Mouse (Mus musculus) forebrain, embryonic 12.5 days (tissue): Measurements from ENCODE around the gene Mapt. TPM values are rescaled to one million over a fixed set of nuclear protein-coding genes. Genes with fewer than 3 reads are reported as not detected.

Experiments used
- ATAC-seq: fragments of 200-750 bp; cut with Nextera tagmentation; 2 replicates; pipeline ENCODE4 v1.8.0; 2017; ENCODE audit warnings: moderate TSS enrichment; ENCODE audit not compliant: low FRiP score
- H3K27ac ChIP-seq: fragments of 300-500 bp; sonication (generic); 2 replicates; pipeline ENCODE4 v1.5.1; 2016; ENCODE audit warnings: mild to moderate bottlenecking
- H3K27me3 ChIP-seq: fragments of 300-500 bp; sonication (generic); 2 replicates; pipeline ENCODE4 v1.6.1; 2016; ENCODE audit warnings: mild to moderate bottlenecking
- H3K36me3 ChIP-seq: fragments of 300-500 bp; sonication (generic); replicated peaks from 2 replicates; pipeline ENCODE4 v1.6.1; 2016; ENCODE audit warnings: mild to moderate bottlenecking
- H3K4me1 ChIP-seq: fragments of 300-500 bp; sonication (generic); 2 replicates; pipeline ENCODE4 v1.6.1; 2016
- H3K4me2 ChIP-seq: fragments of 300-500 bp; sonication (generic); 2 replicates; pipeline ENCODE4 v1.6.1; 2016; ENCODE audit warnings: mild to moderate bottlenecking, moderate library complexity
- H3K4me3 ChIP-seq: fragments of 300-500 bp; sonication (generic); replicated peaks from 2 replicates; pipeline ENCODE4 v1.5.1; 2016; ENCODE audit warnings: mild to moderate bottlenecking
- H3K9ac ChIP-seq: fragments of 300-500 bp; sonication (generic); 2 replicates; pipeline ENCODE4 v1.6.1; 2016; ENCODE audit warnings: mild to moderate bottlenecking
- H3K9me3 ChIP-seq: fragments of 300-500 bp; sonication (generic); 2 replicates; pipeline ENCODE4 v1.6.1; 2016
- WGBS: fragments of 180-500 bp; shearing (Covaris S2); methylation state at CpG from one replicate; pipeline ENCODE4 v1.1.7; 2016; 5-methylcytosine and 5-hydroxymethylcytosine counted together
- polyA plus RNA-seq: library from polyadenylated mRNA; unstranded; fragments of >200 nt; fragmentation: Nextera tagmentation; extraction: Ambion mirVana; gene quantifications from 2 replicates; pipeline ENCODE4 v1.2.1, GENCODE M21; 2016

Gene Mapt
- polyA plus RNA-seq, result 115 and 134 TPM in 2 replicates

DNA sequence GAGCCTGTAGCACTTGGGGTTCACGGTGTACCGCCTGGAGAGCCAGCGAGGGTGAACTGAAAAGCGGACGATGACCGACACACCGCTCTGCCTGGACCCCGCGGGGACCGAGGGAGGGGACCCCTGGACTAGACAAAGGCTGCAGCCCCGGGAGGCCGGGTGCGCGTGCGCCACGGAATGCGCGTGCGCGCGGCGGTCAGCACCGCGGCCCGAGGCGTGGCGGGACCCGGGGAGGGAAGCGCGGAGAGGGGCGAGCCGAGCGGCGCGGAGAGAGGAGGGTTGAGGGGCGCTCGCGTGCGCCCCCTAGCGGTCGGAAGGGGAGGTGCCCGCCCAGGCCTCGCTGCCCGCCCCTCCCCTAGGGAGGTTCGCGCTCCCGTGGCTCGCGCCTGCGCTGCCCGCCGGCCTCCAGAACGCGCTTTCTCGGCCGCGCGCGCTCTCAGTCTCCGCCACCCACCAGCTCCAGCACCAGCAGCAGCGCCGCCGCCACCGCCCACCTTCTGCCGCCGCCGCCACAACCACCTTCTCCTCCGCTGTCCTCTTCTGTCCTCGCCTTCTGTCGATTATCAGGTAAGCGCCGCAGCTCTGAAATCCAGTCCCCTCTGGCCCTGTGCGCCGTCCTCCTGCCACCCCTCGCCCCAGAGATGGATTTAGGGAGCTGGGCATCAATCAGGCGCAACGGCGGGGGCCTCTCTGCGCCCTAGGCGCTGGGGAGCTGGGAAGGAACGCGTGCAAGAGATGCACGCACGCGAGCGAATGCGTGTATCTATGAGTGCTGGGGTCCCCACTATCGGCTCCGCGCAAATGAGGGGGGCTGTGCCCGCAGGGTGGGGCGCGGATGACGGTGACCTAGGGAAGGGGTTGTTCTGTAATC lies at the start of gene Mapt:
Mapt (plus strand) TSS at position 350 of the 871 bp plus-strand sequence.
- peak within 1 kb of the TSS; percentile 63 for H3K9ac ChIP-seq
- peak; percentile 88 for ATAC-seq
- WGBS, result under 1% methylated on average over 66 of the region's 94 CpGs
- peaks cover 52% of the 10 kb centered on the region for H3K27me3 ChIP-seq
- peak within 1 kb of the TSS; percentile 79 for H3K27ac ChIP-seq
- peaks cover 38% of the 10 kb centered on the region for H3K4me1 ChIP-seq
- H3K9me3 ChIP-seq, result no peaks in the 10 kb centered on the region
- H3K36me3 ChIP-seq, result no peaks in the 10 kb centered on the region
- peak within 1 kb of the TSS; percentile 92 for H3K4me2 ChIP-seq
- H3K4me3 ChIP-seq, result peak within 1 kb of the TSS; percentile 51

DNA sequence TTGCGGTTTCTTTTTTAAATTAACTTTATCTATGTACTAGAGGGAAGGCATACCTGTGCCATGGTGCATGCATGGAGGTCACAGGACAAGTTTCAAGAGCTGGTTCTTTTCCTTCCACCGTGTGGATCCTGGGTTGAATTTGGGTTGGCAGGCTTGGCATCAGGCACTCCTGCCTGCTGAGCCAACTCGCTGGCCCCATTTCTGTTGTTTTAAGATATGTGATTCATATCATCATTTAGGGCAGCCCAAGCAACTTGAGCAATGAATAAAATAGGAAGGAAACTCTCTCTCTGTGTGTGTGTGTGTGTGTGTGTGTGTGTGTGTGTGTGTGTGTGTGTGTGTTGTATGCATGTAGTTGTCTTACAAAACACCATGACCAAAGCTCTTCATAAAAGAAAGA lies 49.0 kb upstream of the Mapt start:
- H3K27ac ChIP-seq, result no peak overlapping the region
- ATAC-seq, result no peak
- 92% methylated on average over 3 of the region's 3 CpGs for WGBS
- H3K27me3 ChIP-seq, result no peaks in the 10 kb centered on the region
- no peak overlapping the region for H3K4me2 ChIP-seq
- no peaks in the 10 kb centered on the region for H3K36me3 ChIP-seq
- H3K4me1 ChIP-seq, result no peaks in the 10 kb centered on the region
- no peak overlapping the region for H3K4me3 ChIP-seq
- no peaks in the 10 kb centered on the region for H3K9me3 ChIP-seq
- H3K9ac ChIP-seq, result no peak overlapping the region

DNA sequence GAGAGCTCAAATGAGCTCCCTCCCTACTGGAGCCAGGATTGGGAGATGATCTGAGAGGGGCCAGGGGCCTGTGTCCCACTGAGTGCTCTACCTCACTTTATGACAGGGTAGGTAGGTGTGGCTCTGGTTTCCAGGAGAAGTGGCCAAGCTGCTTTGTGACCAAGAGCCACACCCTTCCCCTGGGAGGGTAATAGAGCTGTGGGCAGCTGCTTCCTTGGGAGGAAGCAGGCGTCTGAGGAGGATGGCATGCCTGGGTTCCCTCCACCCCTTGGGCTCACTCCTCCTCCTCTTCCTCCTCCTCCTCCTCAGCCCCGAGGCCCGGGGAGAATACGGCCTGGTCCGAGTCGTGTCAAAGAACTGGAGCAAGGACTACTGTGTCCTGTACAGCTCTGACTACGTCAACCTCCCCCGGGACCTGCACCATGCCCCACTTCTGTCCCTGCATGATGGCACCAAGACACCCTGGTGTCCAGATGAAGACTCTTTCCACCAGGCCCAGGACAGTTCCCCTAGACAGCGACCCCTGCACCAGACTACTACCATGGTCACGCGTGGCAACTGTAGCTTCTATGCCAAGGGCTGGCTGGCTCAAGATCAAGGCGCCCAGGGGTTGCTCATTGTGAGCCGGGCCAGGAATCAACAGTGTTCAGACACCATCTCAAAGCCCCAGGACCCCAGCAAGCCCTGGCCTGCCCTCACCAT lies 44.9 kb upstream of the Mapt start, which contains the start of gene Sppl2c:
Sppl2c (plus strand) TSS at position 193 of the 702 bp plus-strand sequence.
- WGBS, result 84% methylated on average over 13 of the region's 13 CpGs
- no peak within 1 kb of the TSS for H3K4me3 ChIP-seq

DNA sequence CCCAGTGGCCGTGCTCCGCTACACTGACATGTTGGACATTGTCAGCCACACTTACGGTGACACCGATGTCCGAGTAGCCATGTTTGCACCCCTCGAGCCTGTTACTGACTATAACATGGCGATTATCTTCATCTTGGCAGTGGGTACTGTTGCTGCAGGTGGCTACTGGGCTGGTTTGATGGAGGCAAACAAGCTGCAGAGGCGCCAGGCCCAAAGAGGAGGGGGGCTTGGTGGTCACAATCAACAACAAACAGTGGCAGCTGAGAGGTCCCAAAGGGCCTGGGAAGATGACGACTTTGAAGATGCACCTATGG lies 44.4 kb upstream of the Mapt start:
- no peaks in the 10 kb centered on the region for H3K27me3 ChIP-seq
- H3K9me3 ChIP-seq, result no peaks in the 10 kb centered on the region
- no peak overlapping the region for H3K4me3 ChIP-seq
- ATAC-seq, result no peak
- no peak overlapping the region for H3K4me2 ChIP-seq
- H3K27ac ChIP-seq, result no peak overlapping the region
- no peaks in the 10 kb centered on the region for H3K36me3 ChIP-seq
- 89% methylated on average over 9 of the region's 9 CpGs for WGBS
- no peaks in the 10 kb centered on the region for H3K4me1 ChIP-seq
- no peak overlapping the region for H3K9ac ChIP-seq

More for the DNA sequence above, 44.9 kb upstream of the Mapt start, which contains the start of gene Sppl2c:
- Histone ChIP-seq H3K36me3 (no peaks in the 10 kb centered on the region), H3K9ac (no peak within 1 kb of the TSS), H3K27me3 (no peaks in the 10 kb centered on the region), H3K4me2 (no peak within 1 kb of the TSS), H3K4me1 (no peaks in the 10 kb centered on the region), H3K9me3 (no peaks in the 10 kb centered on the region), H3K27ac (no peak within 1 kb of the TSS)
- ATAC-seq, result no peak

DNA sequence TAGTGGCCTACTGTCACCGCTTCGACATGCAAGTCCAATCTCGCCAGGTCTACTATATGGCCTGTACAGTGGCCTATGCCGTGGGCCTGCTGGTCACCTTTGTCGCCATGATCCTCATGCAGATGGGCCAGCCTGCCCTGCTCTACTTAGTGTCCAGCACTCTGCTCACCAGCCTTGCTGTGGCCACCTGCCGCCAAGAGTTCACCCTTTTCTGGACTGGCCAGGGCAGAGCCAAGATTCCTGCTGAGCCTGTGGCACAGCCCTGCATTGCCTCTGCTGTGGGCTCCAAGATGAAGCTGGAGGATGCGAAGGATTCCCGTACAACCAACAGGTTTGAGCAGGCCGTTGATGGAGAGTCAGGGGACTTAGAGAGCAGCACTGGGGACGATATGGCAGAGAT lies 43.4 kb upstream of the Mapt start:
- 92% methylated on average over 10 of the region's 10 CpGs for WGBS
- no peak overlapping the region for H3K4me3 ChIP-seq
- H3K27me3 ChIP-seq, result no peaks in the 10 kb centered on the region
- no peak overlapping the region for H3K4me2 ChIP-seq
- ATAC-seq, result no peak
- H3K9me3 ChIP-seq, result no peaks in the 10 kb centered on the region
- no peak overlapping the region for H3K9ac ChIP-seq
- H3K27ac ChIP-seq, result no peak overlapping the region
- no peaks in the 10 kb centered on the region for H3K36me3 ChIP-seq
- no peaks in the 10 kb centered on the region for H3K4me1 ChIP-seq

DNA sequence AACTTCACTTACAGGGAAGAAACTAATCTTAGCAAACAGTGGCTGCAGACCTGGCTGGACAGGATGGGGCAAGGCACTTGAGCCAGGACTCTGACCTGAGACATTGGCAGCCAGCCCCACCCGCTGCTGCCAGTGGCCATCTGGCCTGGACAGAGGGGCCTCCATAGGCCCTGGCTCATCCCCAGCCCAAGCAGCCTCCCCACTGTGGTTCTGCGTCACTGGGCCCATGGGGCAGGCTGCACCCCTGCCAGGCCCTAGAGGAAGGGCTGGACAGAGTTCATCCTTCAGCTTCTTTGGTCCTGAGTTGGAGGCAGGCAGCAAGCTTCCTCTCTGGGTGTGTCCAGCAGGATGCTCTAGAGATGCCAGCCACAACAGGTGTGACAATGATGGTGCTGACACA lies 41.2 kb upstream of the Mapt start:
- Histone ChIP-seq H3K4me1 (no peaks in the 10 kb centered on the region), H3K27ac (no peak overlapping the region), H3K4me2 (no peak overlapping the region), H3K36me3 (no peaks in the 10 kb centered on the region), H3K9me3 (no peaks in the 10 kb centered on the region), H3K9ac (no peak overlapping the region), H3K4me3 (no peak overlapping the region), H3K27me3 (no peaks in the 10 kb centered on the region)
- ATAC-seq, result no peak
- 68% methylated on average over 2 of the region's 2 CpGs for WGBS

DNA sequence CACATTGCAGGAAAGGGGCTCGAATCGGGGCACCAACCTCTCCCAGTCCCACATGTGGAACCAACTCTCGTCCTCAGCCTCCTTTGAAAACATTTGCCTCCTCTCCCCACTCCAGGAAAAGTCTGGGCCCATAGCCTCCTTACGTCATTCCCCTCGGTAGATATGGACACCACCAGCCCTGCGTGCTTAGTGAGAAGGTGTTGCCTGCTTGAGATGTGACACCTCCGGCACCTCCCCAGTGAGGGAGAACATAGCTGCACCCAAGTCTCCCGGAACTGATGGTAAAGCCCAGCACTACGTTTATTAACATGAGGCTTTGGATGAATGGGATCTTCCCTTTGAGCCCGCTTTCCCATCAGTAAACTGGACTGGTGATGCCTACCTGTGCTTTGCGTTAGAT lies 35.8 kb upstream of the Mapt start:
- no peak for ATAC-seq
- H3K4me2 ChIP-seq, result no peak overlapping the region
- 79% methylated on average over 11 of the region's 11 CpGs for WGBS

DNA sequence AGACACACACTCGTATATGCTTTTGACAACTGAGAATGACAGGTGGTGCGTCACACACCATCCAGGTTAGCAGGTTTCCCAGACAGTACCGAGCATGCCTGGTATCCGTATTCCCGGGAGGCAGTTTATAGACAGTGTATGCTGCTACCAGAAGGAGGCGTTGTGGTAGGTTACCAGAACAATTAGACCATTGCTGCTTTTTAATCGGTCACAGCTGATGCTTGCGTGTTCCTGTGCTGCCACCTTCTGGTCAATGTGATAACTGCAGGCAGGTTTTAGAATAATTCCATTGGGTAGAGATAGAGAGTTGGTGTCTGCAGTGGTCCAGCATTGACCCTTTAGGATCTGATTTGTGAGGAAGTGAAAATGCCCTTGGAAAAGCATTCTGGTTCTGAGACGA lies 35.4 kb upstream of the Mapt start:
- ATAC-seq, result peak; percentile 81
- H3K27me3 ChIP-seq, result peaks cover 24% of the 10 kb centered on the region; the same call in 1 of the 2 replicates
- H3K4me2 ChIP-seq, result no peak overlapping the region
- 7% methylated on average over 9 of the region's 9 CpGs for WGBS
- no peak overlapping the region for H3K4me3 ChIP-seq
- H3K27ac ChIP-seq, result no peak overlapping the region
- no peak overlapping the region for H3K9ac ChIP-seq
- H3K36me3 ChIP-seq, result no peaks in the 10 kb centered on the region
- no peaks in the 10 kb centered on the region for H3K9me3 ChIP-seq
- H3K4me1 ChIP-seq, result no peaks in the 10 kb centered on the region

More for the DNA sequence above, 35.8 kb upstream of the Mapt start:
- Histone ChIP-seq H3K4me3 (no peak overlapping the region), H3K27me3 (peaks cover 24% of the 10 kb centered on the region; the same call in 1 of the 2 replicates), H3K27ac (no peak overlapping the region), H3K9ac (no peak overlapping the region), H3K9me3 (no peaks in the 10 kb centered on the region), H3K4me1 (no peaks in the 10 kb centered on the region), H3K36me3 (no peaks in the 10 kb centered on the region)

DNA sequence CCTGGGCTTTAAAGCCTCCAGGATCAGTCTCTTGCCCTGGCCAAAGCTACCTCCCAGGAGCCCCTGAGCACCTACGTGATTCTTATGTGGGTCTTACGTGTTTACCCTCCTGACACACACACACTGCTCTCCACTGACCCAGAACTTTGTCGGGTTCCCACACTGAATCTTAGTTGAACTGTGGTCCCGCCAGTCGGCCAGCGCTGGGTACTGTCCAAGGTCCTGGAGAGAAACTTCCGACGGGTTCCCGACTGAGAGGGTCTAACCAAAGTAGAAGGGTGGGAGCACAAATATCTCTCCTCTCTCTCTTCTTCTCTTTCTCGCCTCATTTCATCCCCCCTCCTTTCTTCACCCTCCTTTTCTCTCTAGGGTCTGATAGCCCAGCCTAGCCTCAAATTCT lies 33.3 kb upstream of the Mapt start:
- Histone ChIP-seq H3K4me3 (no peak overlapping the region), H3K36me3 (no peaks in the 10 kb centered on the region), H3K4me1 (no peaks in the 10 kb centered on the region), H3K27me3 (peaks cover 24% of the 10 kb centered on the region; the same call in 1 of the 2 replicates), H3K4me2 (no peak overlapping the region), H3K9ac (no peak overlapping the region), H3K27ac (no peak overlapping the region), H3K9me3 (peaks cover 5% of the 10 kb centered on the region; the same call in 1 of the 2 replicates)
- ATAC-seq, result no peak
- WGBS, result 8% methylated on average over 10 of the region's 10 CpGs

DNA sequence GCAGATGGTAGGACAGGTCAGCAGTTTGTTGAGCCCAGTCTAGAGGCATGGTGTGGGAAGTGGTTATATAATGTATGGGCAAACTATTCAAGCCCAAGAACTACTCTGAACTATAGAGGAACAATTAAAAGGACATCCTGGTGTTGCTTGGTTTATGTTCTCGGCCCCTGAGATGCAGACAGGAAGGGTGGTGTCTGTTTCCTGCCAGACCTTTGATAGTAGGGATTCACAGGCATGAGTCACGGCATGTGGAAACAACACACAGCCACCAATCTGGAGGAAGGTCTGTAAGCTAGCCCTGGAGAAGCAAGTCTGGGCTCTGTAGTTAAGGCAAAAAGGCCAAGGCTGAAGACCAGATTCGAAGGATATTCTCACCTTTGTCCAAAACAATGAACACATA lies 27.9 kb upstream of the Mapt start:
- H3K36me3 ChIP-seq, result no peaks in the 10 kb centered on the region
- no peak overlapping the region for H3K4me3 ChIP-seq
- 79% methylated on average over 3 of the region's 3 CpGs for WGBS
- H3K27me3 ChIP-seq, result peaks cover 12% of the 10 kb centered on the region; the same call in 1 of the 2 replicates
- H3K9ac ChIP-seq, result no peak overlapping the region
- no peak overlapping the region for H3K27ac ChIP-seq
- peaks cover 5% of the 10 kb centered on the region; the same call in 1 of the 2 replicates for H3K9me3 ChIP-seq
- no peaks in the 10 kb centered on the region for H3K4me1 ChIP-seq
- ATAC-seq, result no peak
- H3K4me2 ChIP-seq, result no peak overlapping the region

DNA sequence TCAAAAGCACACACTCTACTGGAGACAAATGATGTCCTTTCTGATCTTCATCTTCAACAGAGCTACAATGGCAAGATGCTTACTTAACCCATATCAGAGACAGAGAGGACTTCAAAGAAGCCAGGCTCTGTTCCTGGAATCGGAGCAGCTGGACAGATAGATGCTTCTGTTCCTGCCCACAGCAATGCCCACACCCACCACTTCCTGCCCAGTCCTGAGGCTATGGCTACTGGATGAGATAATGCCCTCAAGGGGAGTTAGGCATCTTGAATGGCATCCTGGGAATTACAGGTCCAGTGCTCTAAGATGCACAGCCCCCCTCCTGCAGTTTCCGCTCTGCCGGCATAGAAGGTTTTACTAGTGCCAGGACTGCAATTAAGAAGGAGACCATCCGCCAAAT lies 24.6 kb upstream of the Mapt start:
- Histone ChIP-seq H3K9me3 (peaks cover 5% of the 10 kb centered on the region; the same call in 1 of the 2 replicates), H3K27ac (no peak overlapping the region), H3K36me3 (no peaks in the 10 kb centered on the region), H3K4me1 (no peaks in the 10 kb centered on the region), H3K9ac (no peak overlapping the region), H3K4me2 (no peak overlapping the region), H3K4me3 (no peak overlapping the region), H3K27me3 (peaks cover 6% of the 10 kb centered on the region; the same call in 1 of the 2 replicates)
- ATAC-seq, result no peak
- 93% methylated on average over 4 of the region's 4 CpGs for WGBS

DNA sequence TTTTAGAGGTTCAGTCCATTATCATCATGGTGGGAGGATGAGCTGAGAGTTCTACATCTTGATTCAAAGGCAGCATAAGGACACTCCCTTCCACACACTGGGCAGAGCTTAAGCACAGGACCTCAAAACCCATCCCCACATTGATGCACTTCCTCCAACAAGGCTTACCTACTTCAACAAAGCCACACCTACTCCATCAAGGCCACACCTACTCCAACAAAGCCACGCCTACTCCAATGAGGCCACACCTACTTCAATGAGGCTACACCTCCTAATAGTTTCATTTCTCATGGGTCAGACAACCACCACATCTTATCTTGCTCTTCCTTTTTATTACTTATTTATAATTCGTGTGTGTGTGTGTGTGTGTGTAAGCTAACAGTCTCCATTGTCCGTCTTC lies 22.1 kb upstream of the Mapt start:
- Histone ChIP-seq H3K9ac (no peak overlapping the region), H3K27ac (no peak overlapping the region), H3K27me3 (peaks cover 6% of the 10 kb centered on the region; the same call in 1 of the 2 replicates), H3K4me1 (no peaks in the 10 kb centered on the region), H3K4me3 (no peak overlapping the region), H3K36me3 (no peaks in the 10 kb centered on the region), H3K4me2 (no peak overlapping the region), H3K9me3 (no peaks in the 10 kb centered on the region)
- no peak for ATAC-seq
- 78% methylated on average over 3 of the region's 3 CpGs for WGBS
